Mouse (Mus musculus) lung, embryonic 15.5 days (tissue): ENCODE measurements at regions not wholly inside any gene's neighbourhood (a gene's known extent, or its start where the extent isn't known, plus 50 kb on each side); places are given as distances from the start of the nearest gene placed in this dataset.
"Not testable (repeated sequence)": the region's sequence is repeated elsewhere in the genome, so short reads cannot be mapped to it uniquely, and the experiment has no call there.

Experiments used
- ATAC-seq: fragments of 200-750 bp; cut with Nextera tagmentation; 2 replicates; pipeline ENCODE4 v1.8.0; 2017; ENCODE audit warnings: moderate number of reproducible peaks, borderline replicate concordance; ENCODE audit not compliant: low FRiP score, low TSS enrichment; ENCODE audit errors: extremely low read depth
- H3K27ac ChIP-seq: fragments of 300-500 bp; sonication (generic); 2 replicates; pipeline ENCODE4 v1.5.1; 2015; ENCODE audit warnings: moderate library complexity, mild to moderate bottlenecking, inconsistent platforms
- H3K27me3 ChIP-seq: fragments of 300-500 bp; sonication (generic); 2 replicates; pipeline ENCODE4 v1.6.1; 2015; ENCODE audit warnings: inconsistent platforms
- H3K36me3 ChIP-seq: fragments of 300-500 bp; sonication (generic); 2 replicates; pipeline ENCODE4 v1.6.1; 2015; ENCODE audit warnings: inconsistent platforms
- H3K4me1 ChIP-seq: fragments of 300-500 bp; sonication (generic); 2 replicates; pipeline ENCODE4 v1.6.1; 2015; ENCODE audit warnings: inconsistent platforms
- H3K4me2 ChIP-seq: fragments of 300-500 bp; sonication (generic); 2 replicates; pipeline ENCODE4 v1.6.1; 2015; ENCODE audit warnings: inconsistent platforms, mild to moderate bottlenecking, moderate library complexity
- H3K4me3 ChIP-seq: fragments of 300-500 bp; sonication (generic); 2 replicates; pipeline ENCODE4 v1.5.1; 2015; ENCODE audit warnings: mild to moderate bottlenecking, inconsistent platforms
- H3K9ac ChIP-seq: fragments of 300-500 bp; sonication (generic); 2 replicates; pipeline ENCODE4 v1.6.1; 2015; ENCODE audit warnings: inconsistent platforms
- H3K9me3 ChIP-seq: fragments of 300-500 bp; sonication (generic); 2 replicates; pipeline ENCODE4 v1.6.1; 2016; ENCODE audit warnings: inconsistent platforms
- WGBS: fragments of 180-500 bp; shearing (Covaris S2); methylation state at CpG from one replicate; pipeline ENCODE4 v1.1.7; 2015; 5-methylcytosine and 5-hydroxymethylcytosine counted together

DNA sequence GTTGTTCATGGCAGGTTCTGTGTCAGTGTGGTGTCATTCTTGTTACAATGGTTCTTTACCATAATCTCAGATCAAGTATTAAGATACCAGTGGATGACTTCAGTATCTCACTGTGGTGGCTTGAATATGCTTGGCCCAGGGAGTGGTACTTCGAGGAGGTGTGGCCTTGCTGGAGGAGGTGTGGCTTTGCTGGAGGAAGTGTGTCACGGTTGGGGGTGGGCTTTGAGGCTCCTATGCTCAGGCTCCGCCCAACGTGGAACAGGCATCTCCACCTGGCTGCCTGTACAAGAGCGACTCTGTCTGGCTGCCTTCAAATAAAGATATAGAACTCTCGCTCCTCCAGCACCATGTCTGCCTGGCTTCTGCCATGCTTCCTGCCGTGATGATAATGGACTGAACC lies 63.6 kb downstream of the Cd2 start:
- no peaks in the 10 kb centered on the region for H3K36me3 ChIP-seq
- no peak overlapping the region for H3K27ac ChIP-seq
- no peak overlapping the region for H3K4me3 ChIP-seq
- H3K27me3 ChIP-seq, result no peaks in the 10 kb centered on the region
- WGBS, result 72% methylated on average over 7 of the region's 7 CpGs
- no peak for ATAC-seq
- no peaks in the 10 kb centered on the region for H3K9me3 ChIP-seq
- no peak overlapping the region for H3K4me2 ChIP-seq
- no peaks in the 10 kb centered on the region for H3K4me1 ChIP-seq
- no peak overlapping the region for H3K9ac ChIP-seq

- H3K4me3 ChIP-seq, result no peak overlapping the region
- H3K9me3 ChIP-seq, result no peaks in the 10 kb centered on the region
- no peaks in the 10 kb centered on the region for H3K36me3 ChIP-seq
- no peak overlapping the region for H3K4me2 ChIP-seq
- no peak for ATAC-seq
- no peaks in the 10 kb centered on the region for H3K27me3 ChIP-seq
- WGBS, result 92% methylated on average over 2 of the region's 2 CpGs
- H3K9ac ChIP-seq, result no peak overlapping the region
- H3K27ac ChIP-seq, result no peak overlapping the region
- no peaks in the 10 kb centered on the region for H3K4me1 ChIP-seq
Observed at GRCm38 (mm10) chr3:101219897-101220296, 67.8 kb downstream of the Cd2 start.

DNA sequence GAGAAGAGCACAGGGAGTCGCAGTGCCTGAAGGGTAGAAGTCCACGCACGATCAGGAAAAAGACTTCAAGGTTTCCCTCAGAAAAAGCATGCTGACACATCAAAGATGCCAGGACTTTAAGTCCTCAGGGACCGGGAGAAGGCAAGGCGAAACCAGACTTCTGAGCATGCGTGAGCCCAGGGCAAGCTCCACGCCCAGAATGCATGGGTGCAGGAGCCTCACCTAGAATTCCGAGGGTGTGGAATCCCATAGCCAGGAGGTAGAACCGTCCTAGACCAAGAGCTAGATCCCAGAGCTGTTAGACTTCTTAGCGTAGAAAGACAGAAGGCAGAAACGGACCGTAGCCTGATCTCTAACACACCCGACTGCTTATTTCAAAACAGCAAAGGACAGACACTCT lies 71.0 kb downstream of the Cd2 start:
- no peak for ATAC-seq
- 87% methylated on average over 13 of the region's 13 CpGs for WGBS
- no peak overlapping the region for H3K27ac ChIP-seq
- no peaks in the 10 kb centered on the region for H3K36me3 ChIP-seq
- no peaks in the 10 kb centered on the region for H3K27me3 ChIP-seq
- no peak overlapping the region for H3K9ac ChIP-seq
- H3K4me3 ChIP-seq, result no peak overlapping the region
- peaks cover 19% of the 10 kb centered on the region for H3K4me1 ChIP-seq
- no peaks in the 10 kb centered on the region for H3K9me3 ChIP-seq
- no peak overlapping the region for H3K4me2 ChIP-seq

DNA sequence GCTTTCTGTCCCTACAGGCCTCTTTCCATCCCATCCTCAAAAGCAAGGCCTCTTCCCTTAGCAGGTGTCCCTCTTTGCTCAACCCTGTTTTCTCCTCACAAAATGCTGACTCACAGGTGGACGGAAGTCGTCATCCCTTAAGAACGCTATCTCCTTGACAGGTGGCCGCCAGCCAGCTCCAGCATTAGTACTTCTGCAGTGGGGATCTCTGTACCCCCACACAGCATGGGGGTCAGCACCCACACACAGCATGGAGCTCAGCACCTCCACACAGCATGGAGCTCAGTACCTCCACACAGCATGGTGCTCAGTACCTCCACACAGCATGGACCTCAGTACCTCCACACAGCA lies 74.6 kb downstream of the Cd2 start:
- ATAC-seq, result no peak
- Histone ChIP-seq H3K4me2 (no peak overlapping the region), H3K4me1 (peaks cover 21% of the 10 kb centered on the region), H3K36me3 (no peaks in the 10 kb centered on the region), H3K27ac (no peak overlapping the region), H3K9ac (no peak overlapping the region), H3K9me3 (no peaks in the 10 kb centered on the region), H3K4me3 (no peak overlapping the region), H3K27me3 (no peaks in the 10 kb centered on the region)
- 49% methylated on average over 4 of the region's 4 CpGs for WGBS

DNA sequence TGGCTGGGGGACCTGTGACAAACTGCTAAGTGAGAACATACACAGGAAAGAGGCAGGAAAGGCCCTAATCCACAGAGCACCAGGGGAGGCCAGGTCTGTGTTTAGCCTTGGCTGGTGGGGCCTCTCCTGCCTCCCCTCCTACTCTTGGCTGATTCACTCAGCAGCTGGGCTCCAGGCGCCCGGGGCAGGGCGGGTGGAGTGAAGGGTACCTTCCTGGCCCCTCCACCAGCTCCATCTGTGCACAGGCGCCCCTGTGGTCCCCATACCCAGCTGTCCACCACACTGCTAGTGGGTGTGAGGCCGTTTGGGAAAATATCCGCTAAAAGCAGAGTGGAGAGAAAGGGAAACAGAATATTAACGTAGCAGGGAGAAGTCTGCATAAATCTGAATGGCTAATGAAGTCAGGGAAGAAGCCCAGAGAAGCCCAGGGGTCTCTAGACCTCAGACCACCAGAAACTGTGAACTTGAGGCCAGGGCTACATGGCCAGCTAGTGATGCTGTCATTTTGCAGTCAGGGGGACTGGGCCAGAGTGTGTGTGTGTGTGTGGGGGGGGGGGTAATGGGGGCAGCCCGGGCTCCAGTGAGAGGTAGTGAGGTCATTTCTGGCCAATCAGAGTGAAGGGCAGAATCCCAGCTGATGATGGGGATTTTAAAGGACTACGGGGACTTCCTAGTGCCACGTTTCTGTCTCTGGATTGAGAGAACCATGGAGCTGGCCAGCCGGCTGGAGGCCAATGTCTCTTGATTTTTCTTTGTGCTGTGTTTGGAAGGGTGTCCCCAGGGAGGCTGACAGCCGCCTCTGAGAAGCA lies 75.1 kb downstream of the Cd2 start:
- H3K27me3 ChIP-seq, result no peaks in the 10 kb centered on the region
- no peak overlapping the region for H3K4me3 ChIP-seq
- WGBS, result 22% methylated on average over 12 of the region's 12 CpGs
- H3K9me3 ChIP-seq, result no peaks in the 10 kb centered on the region
- 0 out of 2 replicates have a peak overlapping the region, but pooled peaks have one; percentile 10 for H3K4me2 ChIP-seq
- peak; percentile 67; the same call in 1 of the 2 replicates for ATAC-seq
- no peak overlapping the region for H3K9ac ChIP-seq
- no peaks in the 10 kb centered on the region for H3K36me3 ChIP-seq
- H3K27ac ChIP-seq, result peak overlapping the region; percentile 46
- H3K4me1 ChIP-seq, result peaks cover 21% of the 10 kb centered on the region

DNA sequence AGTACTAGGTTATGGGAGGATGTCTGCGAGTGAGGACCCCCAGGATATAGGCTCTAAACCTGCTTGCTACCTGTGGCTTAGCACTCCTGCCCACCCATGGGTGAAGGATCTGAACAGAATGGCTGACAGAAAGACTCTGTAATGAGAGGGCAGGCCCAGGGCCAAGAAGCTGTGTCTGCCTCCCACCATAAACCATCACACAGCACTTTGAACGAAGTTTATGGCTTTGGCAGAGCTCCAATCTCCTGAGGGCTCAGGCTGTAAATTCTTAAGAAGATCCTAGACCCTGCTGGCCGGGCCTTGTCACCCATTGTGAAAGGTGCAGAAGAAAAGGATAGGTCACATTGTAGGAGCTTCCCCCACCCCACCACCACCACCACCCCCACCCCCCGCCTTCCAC lies 75.8 kb downstream of the Cd2 start:
- H3K4me1 ChIP-seq, result peaks cover 21% of the 10 kb centered on the region
- H3K9ac ChIP-seq, result no peak overlapping the region
- no peaks in the 10 kb centered on the region for H3K27me3 ChIP-seq
- ATAC-seq, result peak; percentile 56; the same call in 1 of the 2 replicates
- H3K27ac ChIP-seq, result peak overlapping the region; percentile 46
- H3K4me2 ChIP-seq, result no peak overlapping the region
- H3K4me3 ChIP-seq, result no peak overlapping the region
- WGBS, result 37% methylated on average over 4 of the region's 4 CpGs
- H3K9me3 ChIP-seq, result no peaks in the 10 kb centered on the region
- no peaks in the 10 kb centered on the region for H3K36me3 ChIP-seq

DNA sequence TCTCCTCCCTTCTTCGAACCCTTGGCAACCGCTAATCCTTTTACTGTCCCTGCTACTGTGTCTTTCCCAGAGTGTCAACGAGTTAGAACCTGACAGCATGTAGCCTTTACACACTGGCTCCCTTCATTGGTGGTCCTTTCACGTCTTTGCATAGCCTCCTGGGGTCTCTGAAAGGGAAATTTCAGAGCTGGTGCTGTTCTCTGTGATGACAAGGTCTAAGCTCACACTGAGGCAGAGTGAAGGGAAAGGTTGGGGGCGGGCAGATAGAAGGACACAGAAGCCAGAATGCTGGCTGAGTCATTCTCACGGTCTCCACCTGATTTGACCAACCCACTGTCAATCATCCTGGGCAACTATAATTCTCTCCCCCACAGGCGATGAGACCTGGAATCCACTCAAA lies 78.2 kb downstream of the Cd2 start:
- no peak for ATAC-seq
- Histone ChIP-seq H3K4me3 (no peak overlapping the region), H3K9me3 (no peaks in the 10 kb centered on the region), H3K36me3 (no peaks in the 10 kb centered on the region), H3K4me1 (peaks cover 21% of the 10 kb centered on the region), H3K27me3 (no peaks in the 10 kb centered on the region), H3K9ac (no peak overlapping the region), H3K27ac (no peak overlapping the region), H3K4me2 (no peak overlapping the region)
- WGBS, result 72% methylated on average over 7 of the region's 7 CpGs

GRCm38 (mm10) chr3:101208751-101209150 lies 79.0 kb downstream of the Cd2 start:
- Histone ChIP-seq H3K36me3 (no peaks in the 10 kb centered on the region), H3K9ac (no peak overlapping the region), H3K9me3 (no peaks in the 10 kb centered on the region), H3K4me3 (no peak overlapping the region), H3K4me2 (no peak overlapping the region), H3K27ac (no peak overlapping the region), H3K4me1 (peaks cover 21% of the 10 kb centered on the region), H3K27me3 (no peaks in the 10 kb centered on the region)
- 84% methylated on average over 12 of the region's 12 CpGs for WGBS
- no peak for ATAC-seq

GRCm38 (mm10) chr3:101206172-101206571 lies 81.6 kb downstream of the Cd2 start:
- not testable (repeated sequence) for H3K4me3 ChIP-seq, H3K36me3 ChIP-seq, H3K9me3 ChIP-seq, H3K9ac ChIP-seq, H3K27me3 ChIP-seq, H3K27ac ChIP-seq, H3K4me1 ChIP-seq, ATAC-seq, H3K4me2 ChIP-seq
- 91% methylated on average over 13 of the region's 13 CpGs for WGBS

- no peaks in the 10 kb centered on the region for H3K9me3 ChIP-seq
- no peak overlapping the region for H3K4me3 ChIP-seq
- WGBS, result 57% methylated on average over 5 of the region's 5 CpGs
- H3K27ac ChIP-seq, result no peak overlapping the region
- no peak overlapping the region for H3K9ac ChIP-seq
- no peaks in the 10 kb centered on the region for H3K4me1 ChIP-seq
- ATAC-seq, result no peak
- H3K4me2 ChIP-seq, result no peak overlapping the region
- no peaks in the 10 kb centered on the region for H3K27me3 ChIP-seq
- H3K36me3 ChIP-seq, result no peaks in the 10 kb centered on the region
Observed at GRCm38 (mm10) chr3:101194725-101195124, 84.6 kb upstream of the Ptgfrn start.

DNA sequence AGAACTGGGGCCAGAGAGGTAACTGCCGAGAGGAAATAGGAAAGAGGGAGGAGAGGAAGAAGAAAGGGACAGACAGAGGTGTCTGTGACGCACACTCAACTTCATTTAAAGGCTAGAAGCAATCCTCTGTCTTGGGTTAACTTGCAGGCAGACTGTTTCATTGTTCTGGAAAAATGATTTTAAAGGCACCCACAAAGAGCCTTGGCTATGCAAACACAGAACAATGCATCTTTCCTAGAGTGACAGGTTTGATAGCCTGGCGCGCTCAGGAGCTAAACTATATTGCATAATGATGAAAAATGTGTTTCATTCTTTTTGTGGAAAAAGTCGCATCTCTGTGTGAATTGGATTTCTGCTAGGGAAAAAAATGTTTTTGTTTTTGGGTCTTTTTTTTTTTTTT lies 84.2 kb upstream of the Ptgfrn start:
- Histone ChIP-seq H3K4me2 (no peak overlapping the region), H3K4me1 (no peaks in the 10 kb centered on the region), H3K9ac (no peak overlapping the region), H3K27me3 (no peaks in the 10 kb centered on the region), H3K4me3 (no peak overlapping the region), H3K27ac (no peak overlapping the region), H3K36me3 (no peaks in the 10 kb centered on the region), H3K9me3 (no peaks in the 10 kb centered on the region)
- 54% methylated on average over 5 of the region's 5 CpGs for WGBS
- no peak for ATAC-seq

DNA sequence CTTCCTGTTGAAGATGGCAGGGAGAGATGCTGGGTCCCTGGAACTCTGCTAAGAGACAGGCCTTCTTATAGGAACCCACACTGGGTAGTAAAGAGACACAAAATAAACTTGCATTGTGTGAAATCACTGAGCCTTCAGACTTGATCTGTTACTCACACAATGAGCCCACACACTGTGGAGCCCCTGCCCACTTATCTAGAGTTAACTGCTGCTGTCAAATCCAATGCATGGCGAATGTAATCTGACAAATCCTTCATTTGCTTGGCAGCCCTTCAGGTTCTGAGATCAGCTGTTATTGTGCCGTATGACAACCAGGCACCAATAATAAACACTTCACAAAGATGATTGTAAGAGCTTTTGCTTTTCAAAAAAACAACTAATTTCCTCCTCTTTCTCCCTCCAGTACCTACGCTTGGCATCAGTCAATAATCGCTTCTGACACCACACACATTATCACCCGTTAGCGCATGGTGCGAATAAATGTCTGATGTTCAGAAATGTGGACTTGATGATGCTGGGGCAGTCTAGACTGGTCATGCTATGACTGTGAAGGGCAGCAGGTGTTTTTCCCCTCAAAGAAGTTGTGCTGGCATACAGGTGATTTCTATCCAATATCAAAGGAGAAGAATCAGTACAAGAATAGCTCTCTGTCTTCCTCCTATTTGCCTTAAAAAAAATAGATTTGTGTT lies 81.4 kb upstream of the Ptgfrn start:
- Histone ChIP-seq H3K36me3 (no peaks in the 10 kb centered on the region), H3K4me2 (no peak overlapping the region), H3K9ac (no peak overlapping the region), H3K9me3 (no peaks in the 10 kb centered on the region), H3K4me1 (no peaks in the 10 kb centered on the region), H3K27ac (no peak overlapping the region), H3K4me3 (no peak overlapping the region), H3K27me3 (no peaks in the 10 kb centered on the region)
- no peak for ATAC-seq
- 71% methylated on average over 7 of the region's 7 CpGs for WGBS
